Mouse (Mus musculus) olfactory bulb, adult 2 months (tissue): ENCODE data around the gene Ahdc1. TPM values are rescaled to one million over a fixed set of nuclear protein-coding genes. Genes with fewer than 3 reads are reported as not detected.
A peak's percentile ranks its signal among the peaks of the same experiment; 100 is the strongest.
"Not testable (repeated sequence)": the region's sequence is repeated elsewhere in the genome, so short reads cannot be mapped to it uniquely, and the experiment has no call there.

ENCODE experiments used
- H3K27ac ChIP-seq: fragments of 200-500 bp; 2 replicates; pipeline ENCODE4 v1.5.1; 2012; ENCODE audit warnings: low read depth, low read length; ENCODE audit not compliant: insufficient read depth
- H3K4me1 ChIP-seq: fragments of 200-500 bp; 2 replicates; pipeline ENCODE4 v1.6.1; 2012; ENCODE audit warnings: low read length; ENCODE audit not compliant: control insufficient read depth, insufficient read depth
- H3K4me3 ChIP-seq: fragments of 200-500 bp; 2 replicates; pipeline ENCODE4 v1.5.1; 2012; ENCODE audit warnings: mild to moderate bottlenecking, low read depth, low read length, moderate library complexity; ENCODE audit not compliant: insufficient read depth
- CTCF ChIP-seq: fragments of 200-500 bp; IDR thresholded peaks from 2 replicates; pipeline ENCODE4 v1.5.1; 2012; ENCODE audit warnings: low read depth, mild to moderate bottlenecking, low read length, moderate library complexity; ENCODE audit not compliant: insufficient read depth
- POLR2A ChIP-seq: fragments of 200-500 bp; IDR thresholded peaks from 2 replicates; pipeline ENCODE4 v1.6.1; 2012; ENCODE audit warnings: mild to moderate bottlenecking, low read depth, low read length, moderate library complexity; ENCODE audit not compliant: insufficient read depth
- WGBS: fragments of 180-500 bp; shearing (Covaris S2); methylation state at CpG from one replicate; pipeline ENCODE4 v1.1.7; 2018; 5-methylcytosine and 5-hydroxymethylcytosine counted together
- polyA plus RNA-seq: library from polyadenylated mRNA; stranded (reverse); fragments of >200 nt; gene quantifications from 2 replicates; pipeline ENCODE4 v1.2.4, GENCODE M21; 2012; ENCODE audit warnings: low replicate concordance; ENCODE audit not compliant: missing spikeins, insufficient read depth, insufficient read length

The Ahdc1 gene
- polyA plus RNA-seq, 1 experiment: not detected

- 30% methylated on average over 6 of the region's 6 CpGs for WGBS
- Histone ChIP-seq H3K27ac (peak overlapping the region; percentile 58), H3K4me3 (no peak overlapping the region), H3K4me1 (peaks cover 52% of the 10 kb centered on the region)
- TF ChIP-seq CTCF: no peak
- TF ChIP-seq POLR2A: no peak
These were observed 82.5 kb downstream of the Ahdc1 start for GRCm38 (mm10) chr4:133093481-133094033.

GRCm38 (mm10) chr4:133094255-133094654 lies 83.2 kb downstream of the Ahdc1 start:
- no peak overlapping the region for H3K4me3 ChIP-seq
- peak overlapping the region; percentile 76; the same call in 1 of the 2 replicates for H3K27ac ChIP-seq
- WGBS: 50% methylated on average over 1 of the region's 1 CpGs
- peaks cover 52% of the 10 kb centered on the region for H3K4me1 ChIP-seq
- TF ChIP-seq POLR2A (no peak), CTCF (no peak)

GRCm38 (mm10) chr4:133094936-133095733 lies 84.1 kb downstream of the Ahdc1 start:
- Histone ChIP-seq H3K27ac (peak overlapping the region; percentile 58), H3K4me3 (no peak overlapping the region), H3K4me1 (peaks cover 45% of the 10 kb centered on the region)
- TF ChIP-seq POLR2A (peak; percentile 28; the same call in 1 of the 2 replicates), CTCF (no peak)
- WGBS: 30% methylated on average over 16 of the region's 16 CpGs

- Histone ChIP-seq H3K27ac (peak overlapping the region; percentile 58), H3K4me1 (peaks cover 39% of the 10 kb centered on the region)
- WGBS: 28% methylated on average over 3 of the region's 3 CpGs
- not testable (repeated sequence) for H3K4me3 ChIP-seq
These were observed 84.6 kb downstream of the Ahdc1 start for GRCm38 (mm10) chr4:133095734-133096065.

GRCm38 (mm10) chr4:133096671-133097070 lies 85.6 kb downstream of the Ahdc1 start:
- Histone ChIP-seq H3K4me3 (peak overlapping the region; percentile 45), H3K4me1 (peaks cover 30% of the 10 kb centered on the region)
- WGBS: 0% methylated on average over 16 of the region's 26 CpGs
- H3K27ac ChIP-seq: not testable (repeated sequence)

- H3K27ac ChIP-seq: no peak overlapping the region
- H3K4me3 ChIP-seq: no peak overlapping the region
- no peak for TF ChIP-seq CTCF
- no peak for TF ChIP-seq POLR2A
- H3K4me1 ChIP-seq: peaks cover 13% of the 10 kb centered on the region
- WGBS: 83% methylated on average over 9 of the region's 9 CpGs
These were observed 90.7 kb downstream of the Ahdc1 start for GRCm38 (mm10) chr4:133101751-133102150.

GRCm38 (mm10) chr4:133103525-133104193 lies 92.6 kb downstream of the Ahdc1 start:
- 38% methylated on average over 16 of the region's 16 CpGs for WGBS
- H3K4me3 ChIP-seq: no peak overlapping the region
- peaks cover 23% of the 10 kb centered on the region for H3K4me1 ChIP-seq
- H3K27ac ChIP-seq: no peak overlapping the region
- TF ChIP-seq CTCF: no peak
- TF ChIP-seq POLR2A: no peak

GRCm38 (mm10) chr4:133104194-133104569 lies 93.1 kb downstream of the Ahdc1 start:
- Histone ChIP-seq H3K4me1 (peaks cover 27% of the 10 kb centered on the region), H3K4me3 (no peak overlapping the region), H3K27ac (no peak overlapping the region)
- no peak for TF ChIP-seq POLR2A
- WGBS: 63% methylated on average over 10 of the region's 10 CpGs

- Histone ChIP-seq H3K4me1 (peaks cover 26% of the 10 kb centered on the region), H3K4me3 (no peak overlapping the region), H3K27ac (no peak overlapping the region)
- TF ChIP-seq CTCF (no peak), POLR2A (no peak)
- 98% methylated on average over 7 of the region's 7 CpGs for WGBS
These were observed 95.6 kb downstream of the Ahdc1 start for GRCm38 (mm10) chr4:133106691-133107090.
